Mouse (Mus musculus): ENCODE results near the gene Baz2b. TPM values are rescaled to one million over a fixed set of nuclear protein-coding genes. Genes with fewer than 3 reads are reported as not detected.

Gene Baz2b
- polyA plus RNA-seq, 1 experiment from 2014 or later: 64.6 TPM

DNA sequence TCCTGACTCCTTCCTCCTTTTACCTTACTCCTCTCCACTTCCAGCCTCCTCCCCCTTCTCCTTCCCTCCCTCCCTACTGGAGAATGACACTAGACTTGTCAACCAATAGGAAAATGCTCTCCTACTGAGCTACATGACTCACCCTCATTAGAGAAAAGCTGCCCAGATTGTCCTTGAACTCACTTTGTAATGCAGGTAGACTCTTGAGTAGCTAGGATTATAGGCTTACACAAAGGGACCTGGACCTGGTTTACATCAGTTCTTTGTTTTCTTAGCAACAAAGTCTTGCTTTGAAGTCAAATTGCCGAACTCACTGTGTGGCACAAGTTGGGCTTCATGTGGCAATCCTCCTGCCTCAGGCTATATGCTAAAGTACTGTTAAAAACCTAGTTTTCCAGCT is 12.8 kb downstream of the Baz2b start:
- no peak for ATAC-seq (ENCODE audit: low FRiP score, low read depth)
- Histone ChIP-seq H3K9ac (no peak overlapping the region), H3K4me3 (no peak overlapping the region), H3K4me1 (no peaks in the 10 kb centered on the region), H3K27ac (no peak overlapping the region), H3K4me2 (replicated peaks) (no peak overlapping the region), H3K9me3 (no peaks in the 10 kb centered on the region), H3K27me3 (no peaks in the 10 kb centered on the region), H3K36me3 (no peaks in the 10 kb centered on the region)
- WGBS: 47% methylated on average over 1 of the region's 1 CpGs

DNA sequence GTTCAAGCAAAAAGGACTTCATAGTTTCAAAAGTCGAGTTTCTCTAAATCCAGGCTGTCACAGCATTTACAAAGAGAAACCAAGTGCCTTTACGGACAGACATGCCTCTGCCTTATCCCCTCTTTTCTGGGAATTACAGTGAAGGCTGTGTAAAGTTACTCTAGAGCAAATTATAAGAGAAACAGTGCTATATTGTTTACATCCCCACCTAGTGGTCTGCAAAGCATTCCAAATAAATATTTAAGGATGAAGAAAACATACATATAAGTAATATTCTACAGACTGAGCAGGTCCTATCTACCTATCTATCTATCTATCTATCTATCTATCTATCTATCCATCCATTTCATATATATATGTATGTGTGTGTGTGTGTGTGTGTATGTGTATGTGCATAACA is 27.9 kb downstream of the Baz2b start:
- H3K27me3 ChIP-seq: no peaks in the 10 kb centered on the region
- H3K4me2 ChIP-seq (replicated peaks): no peak overlapping the region
- H3K9ac ChIP-seq: no peak overlapping the region
- no peak overlapping the region for H3K27ac ChIP-seq
- no peak for ATAC-seq (ENCODE audit: low FRiP score, low read depth)
- no peaks in the 10 kb centered on the region for H3K36me3 ChIP-seq
- 48% methylated on average over 2 of the region's 2 CpGs for WGBS
- no peak overlapping the region for H3K4me3 ChIP-seq
- no peaks in the 10 kb centered on the region for H3K4me1 ChIP-seq
- H3K9me3 ChIP-seq: no peaks in the 10 kb centered on the region

DNA sequence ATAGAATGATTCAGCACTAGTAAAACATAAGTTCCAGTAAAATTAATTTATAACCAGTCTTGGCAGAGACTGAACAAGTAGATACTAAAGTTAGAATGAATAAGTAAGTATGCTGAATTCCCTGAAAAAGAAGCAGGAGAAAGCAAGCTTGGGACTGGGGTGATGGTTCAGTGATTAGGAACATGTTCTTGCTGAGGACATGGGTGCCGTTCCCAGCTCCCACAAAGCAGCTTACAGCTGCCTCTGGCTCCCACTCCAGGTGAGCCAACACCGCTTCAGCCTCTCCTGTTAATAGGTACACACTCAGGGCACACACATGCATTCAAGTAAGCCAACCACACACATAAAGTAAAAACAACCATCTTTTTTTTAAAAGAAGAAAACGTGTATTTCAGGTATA is 32.1 kb downstream of the Baz2b start:
- Histone ChIP-seq H3K4me1 (no peaks in the 10 kb centered on the region), H3K27ac (no peak overlapping the region), H3K4me3 (no peak overlapping the region), H3K9ac (no peak overlapping the region), H3K4me2 (replicated peaks) (no peak overlapping the region), H3K9me3 (no peaks in the 10 kb centered on the region), H3K27me3 (no peaks in the 10 kb centered on the region), H3K36me3 (no peaks in the 10 kb centered on the region)
- ATAC-seq (ENCODE audit: low FRiP score, low read depth): no peak
- 74% methylated on average over 3 of the region's 3 CpGs for WGBS

DNA sequence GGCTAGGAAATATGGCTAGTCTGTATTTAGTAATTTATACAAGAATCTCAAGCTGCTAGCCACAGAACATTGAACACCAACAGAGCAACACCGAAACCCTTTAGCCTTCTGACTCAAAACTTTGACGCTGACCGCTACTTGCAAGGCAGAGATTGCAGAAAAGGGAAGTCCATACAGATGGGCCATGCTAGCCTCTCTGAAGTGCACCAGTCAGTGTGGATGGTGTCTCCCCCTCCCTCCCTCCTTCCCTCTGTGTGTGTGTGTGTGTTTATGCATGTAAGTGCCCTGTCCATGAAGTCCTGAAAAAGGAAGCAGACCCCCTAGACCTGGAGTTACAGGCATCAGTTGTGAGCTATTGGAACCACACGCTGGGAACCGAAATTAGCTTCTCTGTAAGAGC is 33.6 kb downstream of the Baz2b start:
- H3K4me2 ChIP-seq (replicated peaks): no peak overlapping the region
- H3K27ac ChIP-seq: no peak overlapping the region
- H3K9ac ChIP-seq: no peak overlapping the region
- H3K27me3 ChIP-seq: no peaks in the 10 kb centered on the region
- no peak for ATAC-seq (ENCODE audit: low FRiP score, low read depth)
- 80% methylated on average over 5 of the region's 5 CpGs for WGBS
- H3K4me3 ChIP-seq: no peak overlapping the region
- no peaks in the 10 kb centered on the region for H3K9me3 ChIP-seq
- H3K36me3 ChIP-seq: no peaks in the 10 kb centered on the region
- H3K4me1 ChIP-seq: peaks cover 4% of the 10 kb centered on the region; the same call in 1 of the 2 replicates

DNA sequence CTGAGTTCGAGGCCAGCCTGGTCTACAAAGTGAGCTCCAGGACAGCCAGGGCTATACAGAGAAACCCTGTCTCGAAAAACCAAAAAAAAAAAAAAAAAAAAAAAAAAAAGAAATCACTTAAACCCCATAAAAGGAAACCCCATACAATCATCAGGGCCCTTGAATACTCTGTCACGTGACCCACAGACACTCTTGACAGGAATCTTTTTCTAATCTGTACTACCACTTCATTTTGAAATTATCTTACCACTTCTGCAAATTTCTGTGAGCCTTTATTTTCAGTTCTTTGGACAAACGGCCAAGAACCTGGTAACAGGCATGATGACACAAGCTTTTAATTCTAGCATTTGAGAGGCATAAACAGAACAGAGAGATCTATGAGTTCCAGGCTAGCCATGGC is 34.6 kb downstream of the Baz2b start:
- WGBS: 90% methylated on average over 3 of the region's 4 CpGs
- no peaks in the 10 kb centered on the region for H3K36me3 ChIP-seq
- H3K27me3 ChIP-seq: no peaks in the 10 kb centered on the region
- no peak for ATAC-seq (ENCODE audit: low FRiP score, low read depth)
- H3K9ac ChIP-seq: no peak overlapping the region
- H3K4me3 ChIP-seq: no peak overlapping the region
- H3K4me2 ChIP-seq (replicated peaks): no peak overlapping the region
- H3K4me1 ChIP-seq: peaks cover 4% of the 10 kb centered on the region; the same call in 1 of the 2 replicates
- H3K27ac ChIP-seq: no peak overlapping the region
- no peaks in the 10 kb centered on the region for H3K9me3 ChIP-seq

DNA sequence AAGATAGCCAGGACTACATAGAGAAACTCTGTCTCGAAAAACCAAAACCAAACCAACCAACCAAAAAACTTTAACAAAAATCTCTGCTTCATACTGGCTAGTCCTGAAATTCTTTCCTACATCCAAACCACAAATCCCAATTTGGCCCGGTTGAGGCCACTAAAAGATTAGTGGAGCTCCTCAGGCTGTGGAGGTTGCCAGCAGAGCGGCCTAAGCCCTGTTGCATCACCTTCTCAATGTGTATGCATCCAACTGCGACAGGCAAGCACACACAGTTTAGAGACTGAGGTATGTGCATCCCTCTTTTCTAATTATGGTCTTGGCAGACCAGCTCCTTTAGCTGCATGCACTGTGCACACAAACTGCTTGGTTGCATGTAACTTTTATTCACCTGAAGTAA is 36.0 kb downstream of the Baz2b start:
- ATAC-seq (ENCODE audit: low FRiP score, low read depth): no peak
- 85% methylated on average over 4 of the region's 4 CpGs for WGBS

DNA sequence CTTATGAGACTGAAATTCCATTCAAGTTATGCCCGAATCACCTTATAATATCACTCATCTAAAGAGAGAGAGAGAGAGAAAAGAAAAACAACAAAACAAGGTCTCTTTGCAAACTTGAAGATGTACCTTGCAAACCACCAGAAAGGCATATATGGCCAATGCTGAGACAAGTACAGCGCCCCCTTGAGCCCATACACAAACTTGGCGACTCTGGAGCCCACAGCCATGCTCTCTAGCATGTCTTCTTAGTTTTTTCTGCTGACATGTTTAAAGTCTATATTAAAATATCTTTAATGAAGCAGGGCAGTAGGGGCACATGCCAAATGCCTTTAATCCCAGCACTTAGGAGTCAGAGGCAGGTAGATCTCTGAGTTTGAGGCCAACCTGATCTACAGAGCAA is 36.4 kb downstream of the Baz2b start:
- Histone ChIP-seq H3K4me1 (peaks cover 4% of the 10 kb centered on the region; the same call in 1 of the 2 replicates), H3K36me3 (no peaks in the 10 kb centered on the region), H3K9ac (no peak overlapping the region), H3K4me3 (no peak overlapping the region), H3K4me2 (replicated peaks) (no peak overlapping the region), H3K9me3 (no peaks in the 10 kb centered on the region), H3K27me3 (no peaks in the 10 kb centered on the region), H3K27ac (no peak overlapping the region)
- 58% methylated on average over 3 of the region's 3 CpGs for WGBS
- ATAC-seq (ENCODE audit: low FRiP score, low read depth): no peak

More for the DNA sequence above, 36.0 kb downstream of the Baz2b start:
- Histone ChIP-seq H3K4me1 (peaks cover 4% of the 10 kb centered on the region; the same call in 1 of the 2 replicates), H3K9me3 (no peaks in the 10 kb centered on the region), H3K4me3 (no peak overlapping the region), H3K27ac (no peak overlapping the region), H3K27me3 (no peaks in the 10 kb centered on the region), H3K4me2 (replicated peaks) (no peak overlapping the region), H3K9ac (no peak overlapping the region), H3K36me3 (no peaks in the 10 kb centered on the region)

DNA sequence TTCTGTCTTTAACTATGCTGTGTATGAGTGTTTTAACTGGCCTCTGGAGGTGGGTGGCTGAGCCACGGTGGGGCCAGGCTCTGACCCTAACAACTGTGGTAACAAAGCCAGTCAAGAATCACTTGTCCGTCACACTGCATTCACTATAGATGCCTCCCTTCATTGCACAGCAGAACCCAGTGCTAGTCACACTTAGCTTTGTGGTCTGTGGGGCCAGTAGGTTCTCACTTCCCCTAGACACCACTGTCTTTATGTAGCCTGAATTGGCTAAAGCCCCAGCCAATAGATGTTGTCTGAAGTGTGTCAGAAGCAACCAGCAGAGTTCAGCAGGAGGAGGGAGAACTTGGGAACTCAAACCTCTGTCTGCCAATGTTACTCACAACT is 37.1 kb downstream of the Baz2b start:
- Histone ChIP-seq H3K27me3 (no peaks in the 10 kb centered on the region), H3K4me2 (replicated peaks) (no peak overlapping the region), H3K4me1 (peaks cover 4% of the 10 kb centered on the region; the same call in 1 of the 2 replicates), H3K9me3 (no peaks in the 10 kb centered on the region), H3K4me3 (no peak overlapping the region), H3K9ac (no peak overlapping the region), H3K36me3 (no peaks in the 10 kb centered on the region), H3K27ac (no peak overlapping the region)
- ATAC-seq (ENCODE audit: low FRiP score, low read depth): no peak
- 70% methylated on average over 2 of the region's 2 CpGs for WGBS

DNA sequence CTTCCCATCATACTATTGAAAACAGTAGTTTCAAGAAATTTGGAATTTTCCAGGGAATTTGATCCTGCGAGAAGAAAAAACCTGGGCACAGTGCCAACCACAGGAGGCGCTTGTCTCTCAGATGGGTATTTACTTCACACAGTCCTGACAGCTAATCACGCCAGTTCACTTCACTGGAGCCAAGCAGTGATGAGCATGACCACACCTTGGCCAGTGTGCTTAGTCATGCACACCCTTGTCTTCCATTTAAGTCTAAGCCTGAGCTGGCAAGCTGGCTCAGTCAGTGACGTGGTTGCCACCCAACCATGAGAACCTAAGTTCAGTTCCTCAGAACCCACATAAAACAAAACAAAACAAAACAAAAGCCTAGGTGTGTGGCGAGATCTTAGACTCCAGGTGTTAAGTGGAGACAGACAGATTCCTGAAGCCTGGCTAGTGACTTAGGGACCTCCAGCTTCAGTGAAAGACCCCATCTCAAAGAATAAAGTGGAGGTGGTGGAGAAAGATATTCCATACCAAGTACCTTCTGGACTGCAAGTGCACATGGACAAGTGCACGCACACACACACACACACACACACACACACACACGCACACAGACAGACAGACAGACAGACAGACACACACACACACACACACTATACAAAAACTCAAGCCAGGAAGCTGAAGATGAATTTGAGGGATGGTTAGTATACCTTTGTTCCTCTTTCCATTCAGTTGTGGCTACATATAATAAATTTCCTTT is 37.7 kb downstream of the Baz2b start:
- Histone ChIP-seq H3K4me2 (replicated peaks) (no peak overlapping the region), H3K27ac (no peak overlapping the region), H3K36me3 (no peaks in the 10 kb centered on the region), H3K4me1 (peaks cover 4% of the 10 kb centered on the region; the same call in 1 of the 2 replicates), H3K27me3 (no peaks in the 10 kb centered on the region), H3K9me3 (no peaks in the 10 kb centered on the region), H3K9ac (no peak overlapping the region), H3K4me3 (no peak overlapping the region)
- ATAC-seq (ENCODE audit: low FRiP score, low read depth): no peak
- 66% methylated on average over 7 of the region's 7 CpGs for WGBS

DNA sequence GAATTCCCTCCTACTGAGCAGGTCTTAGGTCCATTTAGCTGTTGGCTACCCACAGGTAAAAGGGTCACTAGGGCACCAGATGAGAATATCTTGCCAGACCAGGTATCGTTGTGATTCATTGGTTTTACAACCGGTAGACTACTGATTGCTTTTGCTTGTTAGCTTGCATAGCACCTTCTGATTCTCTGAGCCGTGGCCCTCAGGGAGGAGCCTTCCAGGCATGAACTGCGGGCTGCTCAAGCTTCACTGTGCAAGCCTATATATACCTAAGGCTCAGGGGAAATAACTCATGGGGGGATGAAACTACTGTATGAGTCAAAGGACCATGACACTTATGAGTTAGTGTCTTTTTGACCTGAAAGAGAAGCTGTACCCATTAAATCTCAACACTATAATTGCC is 42.8 kb downstream of the Baz2b start:
- no peak for ATAC-seq (ENCODE audit: low FRiP score, low read depth)
- no peak overlapping the region for H3K27ac ChIP-seq
- H3K9ac ChIP-seq: no peak overlapping the region
- no peaks in the 10 kb centered on the region for H3K36me3 ChIP-seq
- H3K9me3 ChIP-seq: no peaks in the 10 kb centered on the region
- H3K4me1 ChIP-seq: peaks cover 3% of the 10 kb centered on the region; the same call in 1 of the 2 replicates
- no peak overlapping the region for H3K4me3 ChIP-seq
- no peak overlapping the region for H3K4me2 ChIP-seq (replicated peaks)
- WGBS: 84% methylated on average over 4 of the region's 4 CpGs
- H3K27me3 ChIP-seq: no peaks in the 10 kb centered on the region

DNA sequence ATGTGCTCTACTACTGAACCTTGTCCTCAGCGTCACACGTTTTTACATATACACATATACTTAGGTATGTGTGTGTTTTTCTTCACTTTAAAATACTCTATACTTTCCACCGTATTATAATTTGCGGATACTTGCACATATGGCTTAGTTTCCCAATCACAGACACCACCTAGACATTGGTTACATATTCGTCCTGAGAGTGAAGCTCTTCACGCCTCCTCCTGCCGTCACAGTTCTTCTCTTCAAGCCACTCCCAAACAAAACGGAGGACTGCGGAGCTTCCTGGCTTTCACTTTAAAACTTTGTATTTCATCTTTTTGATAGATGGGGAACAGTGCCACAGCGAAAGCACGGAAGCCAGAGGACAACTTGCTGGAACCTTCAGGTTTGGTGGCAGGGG is 44.0 kb downstream of the Baz2b start:
- Histone ChIP-seq H3K27ac (no peak overlapping the region), H3K9ac (no peak overlapping the region), H3K9me3 (no peaks in the 10 kb centered on the region), H3K4me2 (replicated peaks) (no peak overlapping the region), H3K4me1 (no peaks in the 10 kb centered on the region), H3K4me3 (no peak overlapping the region), H3K27me3 (no peaks in the 10 kb centered on the region), H3K36me3 (no peaks in the 10 kb centered on the region)
- WGBS: 94% methylated on average over 11 of the region's 11 CpGs
- ATAC-seq (ENCODE audit: low FRiP score, low read depth): no peak

DNA sequence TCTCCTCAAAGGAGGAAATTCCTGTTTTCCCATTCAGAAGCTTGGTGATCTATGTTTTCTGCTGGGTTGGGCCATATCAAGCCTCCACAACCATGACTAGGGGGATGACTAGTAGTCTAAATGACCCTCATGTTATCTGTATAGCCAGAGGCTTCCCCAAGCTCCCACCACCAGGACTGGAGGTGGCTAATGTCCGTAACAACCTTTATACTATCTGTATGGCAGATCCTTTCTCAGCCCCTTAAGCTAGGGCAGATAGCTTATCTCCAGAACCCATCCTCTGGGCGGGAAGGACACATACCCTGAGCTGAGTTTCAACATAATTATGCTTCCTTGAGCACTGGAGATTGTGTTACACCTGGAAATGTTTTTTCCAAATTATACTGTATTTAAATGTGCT is 45.9 kb downstream of the Baz2b start:
- Histone ChIP-seq H3K36me3 (no peaks in the 10 kb centered on the region), H3K4me1 (no peaks in the 10 kb centered on the region), H3K4me3 (no peak overlapping the region), H3K27ac (no peak overlapping the region), H3K9me3 (no peaks in the 10 kb centered on the region), H3K4me2 (replicated peaks) (no peak overlapping the region), H3K27me3 (no peaks in the 10 kb centered on the region), H3K9ac (no peak overlapping the region)
- 79% methylated on average over 2 of the region's 2 CpGs for WGBS
- ATAC-seq (ENCODE audit: low FRiP score, low read depth): no peak

DNA sequence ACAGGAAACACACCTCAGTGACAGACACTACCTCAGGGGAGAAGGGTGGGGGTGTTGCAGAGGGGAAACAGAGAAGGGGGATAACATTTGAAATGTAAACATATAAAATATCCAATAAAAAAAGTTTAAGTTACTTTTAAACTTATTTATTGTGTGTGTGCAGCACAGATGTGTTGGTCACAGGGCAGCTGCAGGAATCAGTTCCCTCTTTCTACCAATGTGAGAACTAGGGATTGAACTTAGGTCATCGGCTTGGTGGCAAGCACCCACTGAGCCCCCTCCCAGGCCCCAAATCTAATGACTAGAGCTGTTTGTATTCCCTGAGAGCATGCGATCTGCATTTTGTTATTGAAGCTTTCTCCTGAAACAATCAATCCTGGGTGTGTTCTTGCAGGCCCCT is 57.2 kb downstream of the Baz2b start:
- no peaks in the 10 kb centered on the region for H3K27me3 ChIP-seq
- H3K9ac ChIP-seq: no peak overlapping the region
- no peak overlapping the region for H3K4me2 ChIP-seq (replicated peaks)
- no peak overlapping the region for H3K4me3 ChIP-seq
- H3K27ac ChIP-seq: no peak overlapping the region
- 0 out of 2 replicates have a peak, but pooled peaks cover 7% of the 10 kb centered on the region for H3K4me1 ChIP-seq
- no peaks in the 10 kb centered on the region for H3K36me3 ChIP-seq
- no peak for ATAC-seq (ENCODE audit: low FRiP score, low read depth)
- 72% methylated on average over 2 of the region's 2 CpGs for WGBS
- H3K9me3 ChIP-seq: no peaks in the 10 kb centered on the region
